Mouse (Mus musculus): Measurements from ENCODE around the gene Ier5. TPM values are rescaled to one million over a fixed set of nuclear protein-coding genes. Genes with fewer than 3 reads are reported as not detected.

Ier5 gene
- polyA plus RNA-seq, 1 experiment from 2014 or later: 4.4 TPM

GRCm38 (mm10) chr1:155091842-155092800 lies 7.3 kb downstream of the Ier5 start:
- H3K4me2 ChIP-seq (replicated peaks; ENCODE audit: low read depth, low read length): no peak overlapping the region
- no peak overlapping the region for H3K9ac ChIP-seq (replicated peaks; ENCODE audit: low read length)
- H3K9me3 ChIP-seq (ENCODE audit: low read length): no peaks in the 10 kb centered on the region
- H3K36me3 ChIP-seq (ENCODE audit: insufficient read depth, low read length): no peaks in the 10 kb centered on the region
- H3K27me3 ChIP-seq (ENCODE audit: insufficient read depth, low read length): no peaks in the 10 kb centered on the region
- peak overlapping the region; percentile 86 for H3K27ac ChIP-seq (ENCODE audit: low read length)
- peaks cover 51% of the 10 kb centered on the region for H3K4me1 ChIP-seq (ENCODE audit: insufficient read depth, low read length)
- H3K4me3 ChIP-seq (ENCODE audit: low read length): no peak overlapping the region
- ATAC-seq (ENCODE audit: low FRiP score, low TSS enrichment): peak; percentile 60
- 15% methylated on average over 14 of the region's 14 CpGs for WGBS

- H3K9me3 ChIP-seq (ENCODE audit: low read length): no peaks in the 10 kb centered on the region
- no peaks in the 10 kb centered on the region for H3K27me3 ChIP-seq (ENCODE audit: insufficient read depth, low read length)
- whole genome bisulfite sequencing: 61% methylated on average over 7 of the region's 7 CpGs
- no peak overlapping the region for H3K4me2 ChIP-seq (replicated peaks; ENCODE audit: low read depth, low read length)
- H3K36me3 ChIP-seq (ENCODE audit: insufficient read depth, low read length): no peaks in the 10 kb centered on the region
- H3K4me3 ChIP-seq (ENCODE audit: low read length): no peak overlapping the region
- peak overlapping the region; percentile 86 for H3K27ac ChIP-seq (ENCODE audit: low read length)
- ATAC-seq (ENCODE audit: low FRiP score, low TSS enrichment): no peak
- peaks cover 52% of the 10 kb centered on the region for H3K4me1 ChIP-seq (ENCODE audit: insufficient read depth, low read length)
- H3K9ac ChIP-seq (replicated peaks; ENCODE audit: low read length): no peak overlapping the region
Observed at GRCm38 (mm10) chr1:155091374-155091841, 8.0 kb downstream of the Ier5 start.

- no peak overlapping the region for H3K9ac ChIP-seq (replicated peaks; ENCODE audit: low read length)
- H3K4me3 ChIP-seq (ENCODE audit: low read length): no peak overlapping the region
- no peaks in the 10 kb centered on the region for H3K36me3 ChIP-seq (ENCODE audit: insufficient read depth, low read length)
- WGBS: 41% methylated on average over 1 of the region's 1 CpGs
- no peak overlapping the region for H3K4me2 ChIP-seq (replicated peaks; ENCODE audit: low read depth, low read length)
- no peak overlapping the region for H3K27ac ChIP-seq (ENCODE audit: low read length)
- H3K27me3 ChIP-seq (ENCODE audit: insufficient read depth, low read length): no peaks in the 10 kb centered on the region
- peaks cover 59% of the 10 kb centered on the region for H3K4me1 ChIP-seq (ENCODE audit: insufficient read depth, low read length)
- no peaks in the 10 kb centered on the region for H3K9me3 ChIP-seq (ENCODE audit: low read length)
- no peak for ATAC-seq (ENCODE audit: low FRiP score, low TSS enrichment)
Observed at GRCm38 (mm10) chr1:155090736-155091135, 8.7 kb downstream of the Ier5 start.

GRCm38 (mm10) chr1:155090327-155090726 lies 9.1 kb downstream of the Ier5 start:
- ATAC-seq (ENCODE audit: low FRiP score, low TSS enrichment): no peak
- WGBS: 91% methylated on average over 7 of the region's 7 CpGs
- Histone ChIP-seq H3K4me3 (ENCODE audit: low read length) (no peak overlapping the region), H3K4me2 (replicated peaks; ENCODE audit: low read depth, low read length) (no peak overlapping the region), H3K9me3 (ENCODE audit: low read length) (no peaks in the 10 kb centered on the region), H3K36me3 (ENCODE audit: insufficient read depth, low read length) (no peaks in the 10 kb centered on the region), H3K27me3 (ENCODE audit: insufficient read depth, low read length) (no peaks in the 10 kb centered on the region), H3K27ac (ENCODE audit: low read length) (no peak overlapping the region), H3K9ac (replicated peaks; ENCODE audit: low read length) (no peak overlapping the region), H3K4me1 (ENCODE audit: insufficient read depth, low read length) (peaks cover 62% of the 10 kb centered on the region)

- no peaks in the 10 kb centered on the region for H3K9me3 ChIP-seq (ENCODE audit: low read length)
- ATAC-seq (ENCODE audit: low FRiP score, low TSS enrichment): no peak
- H3K4me1 ChIP-seq (ENCODE audit: insufficient read depth, low read length): peaks cover 74% of the 10 kb centered on the region
- no peak overlapping the region for H3K9ac ChIP-seq (replicated peaks; ENCODE audit: low read length)
- 0 out of 2 replicates have a peak overlapping the region, but pooled peaks have one; percentile 9 for H3K27ac ChIP-seq (ENCODE audit: low read length)
- H3K36me3 ChIP-seq (ENCODE audit: insufficient read depth, low read length): no peaks in the 10 kb centered on the region
- no peak overlapping the region for H3K4me2 ChIP-seq (replicated peaks; ENCODE audit: low read depth, low read length)
- WGBS: 42% methylated on average over 16 of the region's 16 CpGs
- no peaks in the 10 kb centered on the region for H3K27me3 ChIP-seq (ENCODE audit: insufficient read depth, low read length)
- H3K4me3 ChIP-seq (ENCODE audit: low read length): no peak overlapping the region
Observed at GRCm38 (mm10) chr1:155088847-155089603, 10.4 kb downstream of the Ier5 start.

- Histone ChIP-seq H3K27me3 (ENCODE audit: insufficient read depth, low read length) (no peaks in the 10 kb centered on the region), H3K27ac (ENCODE audit: low read length) (no peak overlapping the region), H3K36me3 (ENCODE audit: insufficient read depth, low read length) (no peaks in the 10 kb centered on the region), H3K4me2 (replicated peaks; ENCODE audit: low read depth, low read length) (no peak overlapping the region), H3K4me3 (ENCODE audit: low read length) (no peak overlapping the region), H3K4me1 (ENCODE audit: insufficient read depth, low read length) (peaks cover 68% of the 10 kb centered on the region), H3K9me3 (ENCODE audit: low read length) (no peaks in the 10 kb centered on the region), H3K9ac (replicated peaks; ENCODE audit: low read length) (no peak overlapping the region)
- 92% methylated on average over 4 of the region's 4 CpGs for WGBS
- ATAC-seq (ENCODE audit: low FRiP score, low TSS enrichment): no peak
Observed at GRCm38 (mm10) chr1:155088046-155088445, 11.4 kb downstream of the Ier5 start.

GRCm38 (mm10) chr1:155086893-155087292 lies 12.5 kb downstream of the Ier5 start:
- Histone ChIP-seq H3K9me3 (ENCODE audit: low read length) (no peaks in the 10 kb centered on the region), H3K27ac (ENCODE audit: low read length) (peak overlapping the region; percentile 59), H3K27me3 (ENCODE audit: insufficient read depth, low read length) (no peaks in the 10 kb centered on the region), H3K36me3 (ENCODE audit: insufficient read depth, low read length) (no peaks in the 10 kb centered on the region), H3K4me3 (ENCODE audit: low read length) (no peak overlapping the region), H3K9ac (replicated peaks; ENCODE audit: low read length) (0 out of 2 replicates have a peak overlapping the region, but pooled peaks have one; percentile 1), H3K4me2 (replicated peaks; ENCODE audit: low read depth, low read length) (no peak overlapping the region), H3K4me1 (ENCODE audit: insufficient read depth, low read length) (peaks cover 68% of the 10 kb centered on the region)
- 26% methylated on average over 4 of the region's 4 CpGs for WGBS
- no peak for ATAC-seq (ENCODE audit: low FRiP score, low TSS enrichment)

- H3K4me2 ChIP-seq (replicated peaks; ENCODE audit: low read depth, low read length): no peak overlapping the region
- H3K27me3 ChIP-seq (ENCODE audit: insufficient read depth, low read length): no peaks in the 10 kb centered on the region
- ATAC-seq (ENCODE audit: low FRiP score, low TSS enrichment): no peak
- H3K9ac ChIP-seq (replicated peaks; ENCODE audit: low read length): no peak overlapping the region
- no peaks in the 10 kb centered on the region for H3K36me3 ChIP-seq (ENCODE audit: insufficient read depth, low read length)
- peak overlapping the region; percentile 59; the same call in 1 of the 2 replicates for H3K27ac ChIP-seq (ENCODE audit: low read length)
- 22% methylated on average over 7 of the region's 7 CpGs for WGBS
- no peak overlapping the region for H3K4me3 ChIP-seq (ENCODE audit: low read length)
- no peaks in the 10 kb centered on the region for H3K9me3 ChIP-seq (ENCODE audit: low read length)
- peaks cover 65% of the 10 kb centered on the region for H3K4me1 ChIP-seq (ENCODE audit: insufficient read depth, low read length)
Observed at GRCm38 (mm10) chr1:155086416-155086815, 13.0 kb downstream of the Ier5 start.

- Histone ChIP-seq H3K4me1 (ENCODE audit: insufficient read depth, low read length) (peaks cover 63% of the 10 kb centered on the region), H3K9me3 (ENCODE audit: low read length) (no peaks in the 10 kb centered on the region), H3K27ac (ENCODE audit: low read length) (0 out of 2 replicates have a peak overlapping the region, but pooled peaks have one; percentile 98), H3K4me3 (ENCODE audit: low read length) (no peak overlapping the region), H3K9ac (replicated peaks; ENCODE audit: low read length) (no peak overlapping the region), H3K36me3 (ENCODE audit: insufficient read depth, low read length) (no peaks in the 10 kb centered on the region), H3K4me2 (replicated peaks; ENCODE audit: low read depth, low read length) (no peak overlapping the region), H3K27me3 (ENCODE audit: insufficient read depth, low read length) (no peaks in the 10 kb centered on the region)
- no peak for ATAC-seq (ENCODE audit: low FRiP score, low TSS enrichment)
- 50% methylated on average over 8 of the region's 8 CpGs for WGBS
Observed at GRCm38 (mm10) chr1:155084839-155085238, 14.6 kb downstream of the Ier5 start.
